Mouse (Mus musculus) thymus, adult 2 months (tissue): Measurements from ENCODE around the gene Wdr89.

Source experiments
- CTCF ChIP-seq: fragments of 200-500 bp; IDR thresholded peaks from 2 replicates; pipeline ENCODE4 v1.5.1; 2012; ENCODE audit warnings: mild to moderate bottlenecking, control low read depth, low read length, moderate library complexity, borderline replicate concordance; ENCODE audit not compliant: control insufficient read depth, poor library complexity, insufficient read depth; ENCODE audit errors: extremely low read depth
- POLR2A ChIP-seq: fragments of 200-500 bp; IDR thresholded peaks from 2 replicates; pipeline ENCODE4 v1.6.1; 2012; ENCODE audit warnings: mild to moderate bottlenecking, low read length, control low read depth, moderate library complexity; ENCODE audit not compliant: control insufficient read depth, poor library complexity, insufficient read depth; ENCODE audit errors: extremely low read depth

- TF ChIP-seq POLR2A (no peak), CTCF (no peak)
These were observed 31.0 kb downstream of the Wdr89 start for GRCm38 (mm10) chr12:75638345-75638744.
